Mouse (Mus musculus) megakaryocyte, embryonic 14.5 days (primary cell): ENCODE data around the gene Cyp51.
"Not testable (repeated sequence)": the region's sequence is repeated elsewhere in the genome, so short reads cannot be mapped to it uniquely, and the experiment has no call there.

Source experiments
- FLI1 ChIP-seq: IDR thresholded peaks from 2 replicates; pipeline ENCODE4 v1.6.1; 2012; ENCODE audit warnings: low read length, inconsistent platforms, mixed read lengths
- GATA1 ChIP-seq: IDR thresholded peaks from 3 replicates; pipeline ENCODE4 v1.6.1; 2012; ENCODE audit warnings: mixed read lengths, low read length, inconsistent platforms, borderline replicate concordance

DNA sequence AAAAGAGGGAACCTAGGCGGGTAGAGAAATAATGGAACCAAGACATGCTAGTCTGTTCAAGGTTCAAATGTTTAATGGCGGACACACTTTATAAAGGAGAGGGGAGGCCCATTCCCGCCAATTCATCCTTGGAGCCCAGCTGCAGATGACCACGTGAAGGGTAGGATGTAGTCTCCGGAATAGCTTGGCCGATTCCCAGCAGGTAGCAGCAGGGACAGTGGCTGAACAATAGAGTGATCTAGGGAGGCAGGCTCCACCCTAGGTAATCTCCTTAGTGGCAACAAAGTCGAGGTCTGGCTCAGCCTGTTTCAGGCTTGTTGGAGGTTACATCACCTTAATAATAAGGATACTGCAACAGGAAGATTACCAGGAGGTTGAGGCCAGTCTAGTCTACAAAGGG lies 2.5 kb upstream of the Cyp51 start:
- TF ChIP-seq GATA1, FLI1: not testable (repeated sequence)
